Mouse (Mus musculus) forebrain, embryonic 11.5 days (tissue): ENCODE data around the gene Gdf5. TPM values are rescaled to one million over a fixed set of nuclear protein-coding genes. Genes with fewer than 3 reads are reported as not detected.

Experiments used
- ATAC-seq: fragments of 200-750 bp; cut with Nextera tagmentation; replicated peaks from 2 replicates; pipeline ENCODE4 v1.8.0; 2017; ENCODE audit warnings: moderate TSS enrichment; ENCODE audit not compliant: low FRiP score
- DNase-seq: peaks from one replicate; pipeline ENCODE4 v3.0.0-alpha.2; 2017; ENCODE audit warnings: low spot score
- H3K27ac ChIP-seq: fragments of 300-500 bp; sonication (generic); 2 replicates; pipeline ENCODE4 v1.5.1; 2014; ENCODE audit warnings: low read depth, low read length
- H3K27me3 ChIP-seq: fragments of 300-500 bp; sonication (generic); 2 replicates; pipeline ENCODE4 v1.6.1; 2014; ENCODE audit warnings: mild to moderate bottlenecking, low read length, mixed read lengths; ENCODE audit not compliant: control insufficient read depth, insufficient read depth
- H3K36me3 ChIP-seq: fragments of 300-500 bp; sonication (generic); 2 replicates; pipeline ENCODE4 v1.6.1; 2014; ENCODE audit warnings: mild to moderate bottlenecking, low read length, moderate library complexity, mixed read lengths; ENCODE audit not compliant: control insufficient read depth, insufficient read depth
- H3K4me1 ChIP-seq: fragments of 300-500 bp; sonication (generic); replicated peaks from 2 replicates; pipeline ENCODE4 v1.6.1; 2014; ENCODE audit warnings: low read length, mixed read lengths; ENCODE audit not compliant: control insufficient read depth, insufficient read depth
- H3K4me2 ChIP-seq: fragments of 300-500 bp; sonication (generic); 2 replicates; pipeline ENCODE4 v1.6.1; 2014; ENCODE audit warnings: low read depth, mild to moderate bottlenecking, low read length, moderate library complexity, mixed read lengths; ENCODE audit not compliant: severe bottlenecking
- H3K4me3 ChIP-seq: fragments of 300-500 bp; sonication (generic); 2 replicates; pipeline ENCODE4 v1.5.1; 2014; ENCODE audit warnings: low read depth, low read length
- H3K9ac ChIP-seq: fragments of 300-500 bp; sonication (generic); 2 replicates; pipeline ENCODE4 v1.6.1; 2014; ENCODE audit warnings: low read length
- H3K9me3 ChIP-seq: fragments of 300-500 bp; sonication (generic); 2 replicates; pipeline ENCODE4 v1.6.1; 2016; ENCODE audit warnings: low read length, mixed read lengths; ENCODE audit not compliant: control insufficient read depth
- WGBS: fragments of 180-500 bp; shearing (Covaris S2); extraction: QIAGEN DNeasy Blood & Tissue Kit; methylation state at CpG from one replicate; pipeline ENCODE4 v1.1.7; 2014; 5-methylcytosine and 5-hydroxymethylcytosine counted together
- polyA plus RNA-seq: library from polyadenylated mRNA; unstranded; fragments of >200 nt; fragmentation: Nextera tagmentation; extraction: Ambion mirVana; gene quantifications from 2 replicates; pipeline ENCODE4 v1.2.1, GENCODE M21; 2014

Gdf5 gene
- polyA plus RNA-seq, 1 experiment from 2014 or later = 1.8 TPM

- Histone ChIP-seq H3K36me3 (no peaks in the 10 kb centered on the region), H3K4me2 (no peak overlapping the region), H3K9me3 (no peaks in the 10 kb centered on the region), H3K27ac (no peak overlapping the region), H3K9ac (no peak overlapping the region), H3K27me3 (no peaks in the 10 kb centered on the region), H3K4me3 (no peak overlapping the region), H3K4me1 (no peaks in the 10 kb centered on the region)
- DNase-seq (no peak), ATAC-seq (no peak)
- 92% methylated on average over 13 of the region's 13 CpGs for WGBS
Measured at GRCm38 (mm10) chr2:155894307-155895045, 50.7 kb downstream of the Gdf5 start.

Other genes with a start within 250 kb of the Gdf5 start
- gene Edem2, start 215.9 kb downstream of the Gdf5 start, polyA plus RNA-seq = 31.8 and 33.2 TPM in 2 replicates
- gene Gm17581, start 209.5 kb downstream of the Gdf5 start, polyA plus RNA-seq = not detected in 2 replicates
- gene Procr, start 194.2 kb downstream of the Gdf5 start, polyA plus RNA-seq = 0.96 and 1.1 TPM in 2 replicates
- gene Mmp24, start 170.0 kb downstream of the Gdf5 start, polyA plus RNA-seq = 1.0 and 2.0 TPM in 2 replicates
- 6.9 and 8.0 TPM in 2 replicates for gene BC029722, start 125.9 kb downstream of the Gdf5 start, polyA plus RNA-seq
- gene Eif6, start 118.4 kb downstream of the Gdf5 start, polyA plus RNA-seq = 164 and 198 TPM in 2 replicates
- gene Fam83c, start 110.5 kb downstream of the Gdf5 start, polyA plus RNA-seq = 0.23 and 0.39 TPM in 2 replicates
- gene Uqcc1, start 15.1 kb downstream of the Gdf5 start, polyA plus RNA-seq = 70.0 and 78.0 TPM in 2 replicates
- not detected in 2 replicates for gene Gm15557, start 4.6 kb downstream of the Gdf5 start, polyA plus RNA-seq
- gene Cep250, start 11.1 kb upstream of the Gdf5 start, polyA plus RNA-seq = 27.4 and 28.8 TPM in 2 replicates
- 1.5 and 1.6 TPM in 2 replicates for gene 6430550D23Rik, start 62.6 kb upstream of the Gdf5 start, polyA plus RNA-seq
- gene Ergic3, start 62.7 kb upstream of the Gdf5 start, polyA plus RNA-seq = 169 and 207 TPM in 2 replicates
- not detected in 2 replicates for gene Fer1l4, start 107.6 kb upstream of the Gdf5 start, polyA plus RNA-seq
- 5.0 and 6.3 TPM in 2 replicates for gene Spag4, start 119.8 kb upstream of the Gdf5 start, polyA plus RNA-seq
- gene Cpne1, start 166.6 kb upstream of the Gdf5 start, polyA plus RNA-seq = 48.7 and 58.8 TPM in 2 replicates
- 45.7 and 47.6 TPM in 2 replicates for gene Rbm12, start 166.6 kb upstream of the Gdf5 start, polyA plus RNA-seq
- gene Gm28036, start 181.7 kb upstream of the Gdf5 start, polyA plus RNA-seq = 18.8 and 20.8 TPM in 2 replicates
- 345 and 347 TPM in 2 replicates for gene Romo1, start 198.7 kb upstream of the Gdf5 start, polyA plus RNA-seq
- 37.2 and 38.3 TPM in 2 replicates for gene Nfs1, start 198.8 kb upstream of the Gdf5 start, polyA plus RNA-seq
- 630 and 681 TPM in 2 replicates for gene Rbm39, start 234.9 kb upstream of the Gdf5 start, polyA plus RNA-seq